In the genomic region with DNA sequence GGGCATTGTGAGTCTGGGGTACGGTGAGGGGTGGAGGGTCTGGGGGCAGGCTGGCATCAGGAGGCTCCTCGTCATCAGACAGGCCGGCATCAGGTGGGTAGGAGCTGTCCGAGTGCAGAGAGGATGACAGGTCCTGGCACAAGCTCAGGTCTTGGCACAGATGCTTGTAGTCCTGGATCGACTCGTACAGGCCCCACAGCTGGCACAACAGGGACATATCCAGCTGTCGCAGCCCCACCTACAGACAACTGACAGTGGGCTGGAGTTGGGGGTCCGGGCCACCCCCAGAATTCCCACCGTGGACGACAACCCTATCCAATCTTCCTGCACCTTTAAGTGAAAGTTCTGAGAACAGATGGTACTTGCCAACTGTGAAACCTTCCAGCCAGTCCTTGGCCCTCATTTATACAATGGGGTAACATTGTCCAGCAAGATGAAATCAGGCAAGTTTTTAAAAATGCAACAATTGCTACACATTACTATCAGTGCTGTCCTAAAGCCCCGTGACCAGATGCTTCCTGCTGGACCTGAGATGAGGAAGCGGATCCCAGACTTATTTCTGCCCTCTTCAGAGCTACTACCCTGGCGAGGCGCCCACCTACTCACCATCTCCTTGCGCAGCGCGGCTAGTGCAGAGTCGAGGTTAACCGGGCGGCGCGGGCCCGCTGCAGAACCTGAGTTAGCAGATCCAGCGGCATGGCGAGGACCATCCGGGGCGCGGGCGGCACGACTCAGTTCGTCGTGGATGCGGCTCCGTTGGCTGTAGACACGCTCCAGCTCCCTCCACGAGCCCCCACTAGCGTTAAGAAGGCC, we compare ENCODE assay signal across 8 mouse cellular contexts. TPM values are rescaled to one million over a fixed set of nuclear protein-coding genes. Genes with fewer than 3 reads are reported as not detected.
A peak's percentile ranks its signal among the peaks of the same experiment; 100 is the strongest.
DNase-seq lines count a peak whose midpoint lies in the region; ATAC-seq and TF ChIP-seq lines count a peak whose summit lies in the region.

No protein-coding gene starts in this region.

- no peak for TF ChIP-seq POLR2A in kidney, adult 2 months (IDR thresholded peaks at IDR 0.05; ENCODE audit: low read depth, low read length)

- 4% methylated on average over 36 of the region's 37 CpGs for WGBS in kidney, adult 2 months
- WGBS in liver, embryonic 13.5 days (ENCODE audit: insufficient replicate concordance), result 11% methylated on average over 37 of the region's 37 CpGs
- WGBS in neural tube, embryonic 15.5 days, result 7% methylated on average over 37 of the region's 37 CpGs

- H3K9me3 ChIP-seq in liver, embryonic 13.5 days (replicated peaks), result no peaks in the 10 kb centered on the region
- no peaks in the 10 kb centered on the region for H3K9me3 ChIP-seq in neural tube, embryonic 15.5 days (replicated peaks)

- ATAC-seq in liver, embryonic 13.5 days (ENCODE audit: low read depth), result no peak
- peak; percentile 30; the same call in 1 of the 2 replicates for ATAC-seq in neural tube, embryonic 15.5 days (ENCODE audit: low FRiP score)

- peaks cover 21% of the 10 kb centered on the region; the same call in 1 of the 2 replicates for H3K4me1 ChIP-seq in kidney, adult 2 months (ENCODE audit: control insufficient read depth, insufficient read depth, low read length)
- peaks cover 69% of the 10 kb centered on the region for H3K4me1 ChIP-seq in liver, embryonic 13.5 days (replicated peaks)
- H3K4me1 ChIP-seq in neural tube, embryonic 15.5 days, result peaks cover 72% of the 10 kb centered on the region

- no peaks in the 10 kb centered on the region for H3K27me3 ChIP-seq in kidney, adult 2 months (replicated peaks; ENCODE audit: control insufficient read depth, insufficient read depth, low read length)
- peaks cover 3% of the 10 kb centered on the region for H3K27me3 ChIP-seq in liver, embryonic 13.5 days
- H3K27me3 ChIP-seq in neural tube, embryonic 15.5 days (replicated peaks), result peaks cover 4% of the 10 kb centered on the region; the same call in 1 of the 2 replicates

- H3K36me3 ChIP-seq in kidney, adult 2 months (ENCODE audit: control insufficient read depth, insufficient read depth, low read length), result no peaks in the 10 kb centered on the region
- peaks cover 18% of the 10 kb centered on the region for H3K36me3 ChIP-seq in liver, embryonic 13.5 days
- 0 out of 2 replicates have a peak, but pooled peaks cover 10% of the 10 kb centered on the region for H3K36me3 ChIP-seq in neural tube, embryonic 15.5 days

- peak overlapping the region; percentile 91 for H3K4me2 ChIP-seq in liver, embryonic 13.5 days
- H3K4me2 ChIP-seq in neural tube, embryonic 15.5 days, result peak overlapping the region; percentile 89

- no peak for TF ChIP-seq CTCF in kidney, adult 2 months (conservative IDR thresholded peaks at IDR 0.05; ENCODE audit: insufficient read depth, insufficient read length, low read depth, low read length)

- peak; percentile 49 to 69 for DNase-seq in spleen, postnatal 10 days (ENCODE audit: low spot score in 2 of 2)
- DNase-seq in spleen, postnatal 14 days (ENCODE audit: low spot score in 2 of 2), result no peak
- DNase-seq in cerebellum, postnatal 10 days, result peak; percentile 89
- DNase-seq in gastrocnemius, postnatal 4 days (ENCODE audit: low spot score in 2 of 2), result peak; percentile 69 to 85
- DNase-seq in kidney, adult 2 months, result peak; percentile 45
- DNase-seq in liver, embryonic 13.5 days, result no peak
- DNase-seq in urinary bladder, postnatal 25 days (ENCODE audit: low spot score), result no peak

- peak overlapping the region; percentile 100 for H3K9ac ChIP-seq in liver, embryonic 13.5 days
- H3K9ac ChIP-seq in neural tube, embryonic 15.5 days (replicated peaks), result peak overlapping the region; percentile 96

- peak overlapping the region; percentile 69 for H3K27ac ChIP-seq in kidney, adult 2 months (ENCODE audit: insufficient read depth, low read depth, low read length)
- H3K27ac ChIP-seq in liver, embryonic 13.5 days, result peak overlapping the region; percentile 99
- H3K27ac ChIP-seq in neural tube, embryonic 15.5 days (replicated peaks), result peak overlapping the region; percentile 96

- H3K4me3 ChIP-seq in kidney, adult 2 months (ENCODE audit: insufficient read depth, low read depth, low read length), result peak overlapping the region; percentile 93
- peak overlapping the region; percentile 99 for H3K4me3 ChIP-seq in liver, embryonic 13.5 days (replicated peaks)
- peak overlapping the region; percentile 84 for H3K4me3 ChIP-seq in neural tube, embryonic 15.5 days (replicated peaks)

RNA-seq across cellular contexts. Expression of a gene that starts 0.6 kb away (rescaled TPM):
- total RNA-seq in gastrocnemius, postnatal 4 days (2021), result 10 to 100 TPM; 58.8 to 59.1 TPM
- polyA plus RNA-seq in kidney, adult 2 months (2012; rRNA removed), result 93.8 and 122 TPM in 2 replicates
- polyA plus RNA-seq in liver, embryonic 13.5 days (2015; fragmentation: Nextera tagmentation; extraction: Ambion mirVana), result 44.5 and 47.0 TPM in 2 replicates
- polyA plus RNA-seq in neural tube, embryonic 15.5 days (2015; fragmentation: Nextera tagmentation; extraction: Ambion mirVana), result 122 and 138 TPM in 2 replicates

RNA-seq across cellular contexts. Expression of a gene that starts 2.7 kb away (rescaled TPM):
- 100 to 1,000 TPM; 250 to 260 TPM for total RNA-seq in gastrocnemius, postnatal 4 days (2021)
- polyA plus RNA-seq in kidney, adult 2 months (2012; rRNA removed), result 19.3 and 20.1 TPM in 2 replicates
- polyA plus RNA-seq in liver, embryonic 13.5 days (2015; fragmentation: Nextera tagmentation; extraction: Ambion mirVana), result 105 and 111 TPM in 2 replicates
- 15.9 and 18.6 TPM in 2 replicates for polyA plus RNA-seq in neural tube, embryonic 15.5 days (2015; fragmentation: Nextera tagmentation; extraction: Ambion mirVana)

RNA-seq across cellular contexts. Expression of a gene that starts 11.9 kb away (rescaled TPM):
- total RNA-seq in gastrocnemius, postnatal 4 days (2021), result 100 to 1,000 TPM; 116 to 137 TPM
- 52.8 and 61.8 TPM in 2 replicates for polyA plus RNA-seq in kidney, adult 2 months (2012; rRNA removed)
- 1.1 and 2.7 TPM in 2 replicates for polyA plus RNA-seq in liver, embryonic 13.5 days (2015; fragmentation: Nextera tagmentation; extraction: Ambion mirVana)
- polyA plus RNA-seq in neural tube, embryonic 15.5 days (2015; fragmentation: Nextera tagmentation; extraction: Ambion mirVana), result 15.6 and 19.1 TPM in 2 replicates

RNA-seq across cellular contexts. Expression of a gene that starts 24.7 kb away (rescaled TPM):
- not detected for total RNA-seq in gastrocnemius, postnatal 4 days (2021)
- 0.08 and 0.13 TPM in 2 replicates for polyA plus RNA-seq in kidney, adult 2 months (2012; rRNA removed)
- polyA plus RNA-seq in liver, embryonic 13.5 days (2015; fragmentation: Nextera tagmentation; extraction: Ambion mirVana), result 0.21 and 0.46 TPM in 2 replicates
- polyA plus RNA-seq in neural tube, embryonic 15.5 days (2015; fragmentation: Nextera tagmentation; extraction: Ambion mirVana), result 0.35 and 0.45 TPM in 2 replicates

RNA-seq across cellular contexts. Expression of a gene that starts 40.1 kb away (rescaled TPM):
- total RNA-seq in gastrocnemius, postnatal 4 days (2021), result 10 to 100 TPM; 37.1 to 40.5 TPM
- 88.8 and 108 TPM in 2 replicates for polyA plus RNA-seq in kidney, adult 2 months (2012; rRNA removed)
- polyA plus RNA-seq in liver, embryonic 13.5 days (2015; fragmentation: Nextera tagmentation; extraction: Ambion mirVana), result 9.1 and 10.1 TPM in 2 replicates
- 21.0 and 23.4 TPM in 2 replicates for polyA plus RNA-seq in neural tube, embryonic 15.5 days (2015; fragmentation: Nextera tagmentation; extraction: Ambion mirVana)

Comparison
In these comparisons a context has a peak if more than half of its experiments do, and no peak if none do; other contexts are left out.
1. DNase-seq: peak in spleen, postnatal 10 days (2 of 2), cerebellum, postnatal 10 days (2 of 2), gastrocnemius, postnatal 4 days (2 of 2) and kidney, adult 2 months (single experiment); none in spleen, postnatal 14 days (0 of 2), liver, embryonic 13.5 days (single experiment) and urinary bladder, postnatal 25 days (single experiment).
2. Peak in every context shown above with its lines, with median percentiles within 50 percentile points of each other: H3K27ac ChIP-seq and H3K4me3 ChIP-seq.